Mouse (Mus musculus): ENCODE results near the gene Slc16a10. TPM values are rescaled to one million over a fixed set of nuclear protein-coding genes. Genes with fewer than 3 reads are reported as not detected.

Gene Slc16a10
- polyA plus RNA-seq, 1 experiment from 2014 or later = 48.2 TPM

GRCm38 (mm10) chr10:40034956-40035355 lies 107.1 kb downstream of the Slc16a10 start:
- Histone ChIP-seq H3K9ac (ENCODE audit: low read depth, low read length) (no peak overlapping the region), H3K9me3 (ENCODE audit: control insufficient read depth, low read length) (no peaks in the 10 kb centered on the region), H3K27ac (ENCODE audit: low read length) (no peak overlapping the region), H3K4me3 (ENCODE audit: low read length) (no peak overlapping the region), H3K4me2 (ENCODE audit: low read depth, low read length) (no peak overlapping the region), H3K27me3 (replicated peaks; ENCODE audit: control insufficient read depth, insufficient read depth, low read length) (no peaks in the 10 kb centered on the region), H3K36me3 (ENCODE audit: control insufficient read depth, insufficient read depth, low read length) (no peaks in the 10 kb centered on the region), H3K4me1 (ENCODE audit: control insufficient read depth, insufficient read depth, low read length) (no peaks in the 10 kb centered on the region)
- 93% methylated on average over 6 of the region's 6 CpGs for WGBS
- no peak for ATAC-seq

DNA sequence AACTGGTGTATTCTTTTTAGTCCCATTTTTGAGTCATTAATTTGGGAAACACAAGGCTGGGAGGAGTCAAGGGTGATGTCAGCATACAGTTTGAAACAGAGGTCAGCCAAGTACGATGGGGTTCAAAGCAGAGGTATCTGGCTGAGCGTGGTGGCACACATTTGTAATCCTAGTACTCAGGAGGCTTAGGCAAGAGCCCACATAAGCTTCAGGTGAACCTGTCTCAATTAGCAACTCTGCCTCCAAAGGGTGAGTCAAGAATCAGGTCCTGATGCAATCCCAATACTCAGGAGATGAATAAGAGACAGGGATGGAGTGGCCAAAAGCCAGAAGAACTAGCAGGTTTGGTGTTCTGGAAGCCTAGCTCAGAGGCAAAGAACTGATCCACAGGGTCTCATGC lies 109.2 kb downstream of the Slc16a10 start:
- WGBS = 80% methylated on average over 2 of the region's 2 CpGs
- no peak for ATAC-seq
- no peaks in the 10 kb centered on the region for H3K4me1 ChIP-seq (ENCODE audit: control insufficient read depth, insufficient read depth, low read length)
- H3K4me2 ChIP-seq (ENCODE audit: low read depth, low read length) = no peak overlapping the region
- H3K4me3 ChIP-seq (ENCODE audit: low read length) = no peak overlapping the region
- H3K27ac ChIP-seq (ENCODE audit: low read length) = no peak overlapping the region
- H3K36me3 ChIP-seq (ENCODE audit: control insufficient read depth, insufficient read depth, low read length) = no peaks in the 10 kb centered on the region
- no peak overlapping the region for H3K9ac ChIP-seq (ENCODE audit: low read depth, low read length)
- H3K27me3 ChIP-seq (replicated peaks; ENCODE audit: control insufficient read depth, insufficient read depth, low read length) = no peaks in the 10 kb centered on the region
- H3K9me3 ChIP-seq (ENCODE audit: control insufficient read depth, low read length) = no peaks in the 10 kb centered on the region

DNA sequence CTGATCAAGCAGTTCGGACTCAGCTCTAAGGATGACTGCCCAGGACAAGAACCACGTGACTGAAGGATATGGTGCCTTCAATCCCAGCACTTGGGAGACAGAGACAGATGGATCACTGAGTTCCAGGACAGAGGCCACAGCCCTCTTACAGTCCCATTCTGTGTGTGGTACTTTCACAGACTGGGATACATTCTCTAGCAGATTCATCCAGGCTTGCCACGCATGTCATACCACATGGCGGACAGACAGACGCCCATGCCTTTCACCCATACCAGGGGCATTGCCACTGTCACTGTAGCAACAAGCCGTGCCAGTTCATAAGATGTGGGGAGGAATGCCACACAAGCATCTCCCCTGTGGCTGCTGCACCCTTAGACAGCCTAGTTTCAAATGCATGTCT lies 111.3 kb downstream of the Slc16a10 start:
- no peaks in the 10 kb centered on the region for H3K36me3 ChIP-seq (ENCODE audit: control insufficient read depth, insufficient read depth, low read length)
- no peak overlapping the region for H3K4me2 ChIP-seq (ENCODE audit: low read depth, low read length)
- H3K9me3 ChIP-seq (ENCODE audit: control insufficient read depth, low read length) = no peaks in the 10 kb centered on the region
- H3K4me1 ChIP-seq (ENCODE audit: control insufficient read depth, insufficient read depth, low read length) = no peaks in the 10 kb centered on the region
- WGBS = 89% methylated on average over 6 of the region's 6 CpGs
- H3K27ac ChIP-seq (ENCODE audit: low read length) = no peak overlapping the region
- ATAC-seq = no peak
- H3K27me3 ChIP-seq (replicated peaks; ENCODE audit: control insufficient read depth, insufficient read depth, low read length) = no peaks in the 10 kb centered on the region
- H3K4me3 ChIP-seq (ENCODE audit: low read length) = no peak overlapping the region
- no peak overlapping the region for H3K9ac ChIP-seq (ENCODE audit: low read depth, low read length)

GRCm38 (mm10) chr10:40029610-40030009 lies 112.4 kb downstream of the Slc16a10 start:
- no peak overlapping the region for H3K4me3 ChIP-seq (ENCODE audit: low read length)
- H3K9me3 ChIP-seq (ENCODE audit: control insufficient read depth, low read length) = no peaks in the 10 kb centered on the region
- no peak overlapping the region for H3K9ac ChIP-seq (ENCODE audit: low read depth, low read length)
- H3K27me3 ChIP-seq (replicated peaks; ENCODE audit: control insufficient read depth, insufficient read depth, low read length) = no peaks in the 10 kb centered on the region
- H3K4me2 ChIP-seq (ENCODE audit: low read depth, low read length) = no peak overlapping the region
- H3K27ac ChIP-seq (ENCODE audit: low read length) = no peak overlapping the region
- 76% methylated on average over 2 of the region's 2 CpGs for WGBS
- peaks cover 4% of the 10 kb centered on the region for H3K4me1 ChIP-seq (ENCODE audit: control insufficient read depth, insufficient read depth, low read length)
- no peak for ATAC-seq
- no peaks in the 10 kb centered on the region for H3K36me3 ChIP-seq (ENCODE audit: control insufficient read depth, insufficient read depth, low read length)

GRCm38 (mm10) chr10:40028091-40028490 lies 114.0 kb downstream of the Slc16a10 start:
- H3K36me3 ChIP-seq (ENCODE audit: control insufficient read depth, insufficient read depth, low read length) = no peaks in the 10 kb centered on the region
- no peaks in the 10 kb centered on the region for H3K27me3 ChIP-seq (replicated peaks; ENCODE audit: control insufficient read depth, insufficient read depth, low read length)
- H3K9ac ChIP-seq (ENCODE audit: low read depth, low read length) = no peak overlapping the region
- H3K4me2 ChIP-seq (ENCODE audit: low read depth, low read length) = no peak overlapping the region
- H3K4me1 ChIP-seq (ENCODE audit: control insufficient read depth, insufficient read depth, low read length) = peaks cover 4% of the 10 kb centered on the region
- no peak for ATAC-seq
- no peak overlapping the region for H3K4me3 ChIP-seq (ENCODE audit: low read length)
- H3K27ac ChIP-seq (ENCODE audit: low read length) = no peak overlapping the region
- no peaks in the 10 kb centered on the region for H3K9me3 ChIP-seq (ENCODE audit: control insufficient read depth, low read length)
- WGBS = 81% methylated on average over 8 of the region's 8 CpGs

- Histone ChIP-seq H3K9me3 (ENCODE audit: control insufficient read depth, low read length) (no peaks in the 10 kb centered on the region), H3K4me2 (ENCODE audit: low read depth, low read length) (no peak overlapping the region), H3K27me3 (replicated peaks; ENCODE audit: control insufficient read depth, insufficient read depth, low read length) (no peaks in the 10 kb centered on the region), H3K27ac (ENCODE audit: low read length) (no peak overlapping the region), H3K4me3 (ENCODE audit: low read length) (no peak overlapping the region), H3K9ac (ENCODE audit: low read depth, low read length) (no peak overlapping the region), H3K4me1 (ENCODE audit: control insufficient read depth, insufficient read depth, low read length) (peaks cover 4% of the 10 kb centered on the region), H3K36me3 (ENCODE audit: control insufficient read depth, insufficient read depth, low read length) (no peaks in the 10 kb centered on the region)
- 92% methylated on average over 5 of the region's 5 CpGs for WGBS
- ATAC-seq = no peak
Observed at GRCm38 (mm10) chr10:40026546-40026945, 115.5 kb downstream of the Slc16a10 start.

DNA sequence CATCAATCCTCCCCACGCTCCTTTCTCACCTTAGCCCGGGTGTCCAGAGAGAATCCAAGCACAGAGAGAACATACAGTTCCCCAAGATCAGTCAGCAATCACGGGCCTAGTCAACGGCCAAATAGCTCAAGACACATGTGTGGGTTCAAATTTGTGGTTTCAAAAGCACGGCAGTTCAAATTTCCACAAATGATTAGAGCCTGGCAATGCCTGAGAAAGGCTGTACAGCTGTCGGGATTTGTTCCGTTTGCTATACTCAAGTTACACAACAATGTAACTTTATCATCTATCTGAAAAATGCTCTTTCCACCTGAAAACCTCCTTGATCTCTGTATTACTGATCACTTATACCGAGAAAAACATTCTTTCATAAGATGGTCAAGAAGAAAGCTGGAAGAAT lies 116.5 kb downstream of the Slc16a10 start:
- no peak; the same call in 1 of the 2 replicates for ATAC-seq
- WGBS = 56% methylated on average over 8 of the region's 8 CpGs
- Histone ChIP-seq H3K36me3 (ENCODE audit: control insufficient read depth, insufficient read depth, low read length) (no peaks in the 10 kb centered on the region), H3K9ac (ENCODE audit: low read depth, low read length) (peak overlapping the region; percentile 55; the same call in 1 of the 2 replicates), H3K9me3 (ENCODE audit: control insufficient read depth, low read length) (no peaks in the 10 kb centered on the region), H3K4me3 (ENCODE audit: low read length) (peak overlapping the region; percentile 74), H3K27me3 (replicated peaks; ENCODE audit: control insufficient read depth, insufficient read depth, low read length) (no peaks in the 10 kb centered on the region), H3K4me1 (ENCODE audit: control insufficient read depth, insufficient read depth, low read length) (peaks cover 4% of the 10 kb centered on the region), H3K27ac (ENCODE audit: low read length) (no peak overlapping the region), H3K4me2 (ENCODE audit: low read depth, low read length) (peak overlapping the region; percentile 97)

- peak; percentile 98 for ATAC-seq
- H3K4me3 ChIP-seq (ENCODE audit: low read length) = peak within 1 kb of the TSS; percentile 74
- 1% methylated on average over 46 of the region's 46 CpGs for WGBS
- H3K4me2 ChIP-seq (ENCODE audit: low read depth, low read length) = peak within 1 kb of the TSS; percentile 97
- H3K9me3 ChIP-seq (ENCODE audit: control insufficient read depth, low read length) = no peaks in the 10 kb centered on the region
- peaks cover 4% of the 10 kb centered on the region for H3K4me1 ChIP-seq (ENCODE audit: control insufficient read depth, insufficient read depth, low read length)
- H3K9ac ChIP-seq (ENCODE audit: low read depth, low read length) = peak within 1 kb of the TSS; percentile 80
- peak within 1 kb of the TSS; percentile 65 for H3K27ac ChIP-seq (ENCODE audit: low read length)
- H3K36me3 ChIP-seq (ENCODE audit: control insufficient read depth, insufficient read depth, low read length) = no peaks in the 10 kb centered on the region
- H3K27me3 ChIP-seq (replicated peaks; ENCODE audit: control insufficient read depth, insufficient read depth, low read length) = no peaks in the 10 kb centered on the region
Observed at GRCm38 (mm10) chr10:40024554-40025428, 117.3 kb downstream of the Slc16a10 start, which contains the start of gene Mfsd4b1. Gene Mfsd4b1 (minus strand): TSS chr10:40025268.

DNA sequence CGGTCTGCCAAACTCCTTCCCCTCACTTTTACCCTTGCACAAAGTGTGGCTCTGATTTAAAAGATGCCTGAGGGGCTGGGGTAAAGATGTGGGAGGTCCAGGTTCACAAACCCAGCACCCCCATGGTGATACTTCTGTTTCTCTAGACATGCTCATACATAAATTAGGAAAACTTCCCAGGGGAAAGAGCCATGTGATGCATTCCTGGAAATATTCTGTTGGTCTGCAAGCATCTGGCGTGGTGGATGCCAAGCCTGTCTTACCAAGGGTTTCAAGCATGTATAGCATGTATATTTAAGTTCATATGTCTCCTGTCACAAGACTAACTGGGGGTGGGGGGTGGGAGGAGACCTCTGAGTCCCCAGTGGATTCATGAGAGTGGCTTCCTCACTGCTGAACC lies 121.7 kb downstream of the Slc16a10 start:
- no peak for ATAC-seq
- peaks cover 2% of the 10 kb centered on the region for H3K4me1 ChIP-seq (ENCODE audit: control insufficient read depth, insufficient read depth, low read length)

More for the DNA sequence above, 121.7 kb downstream of the Slc16a10 start:
- H3K27me3 ChIP-seq (replicated peaks; ENCODE audit: control insufficient read depth, insufficient read depth, low read length) = no peaks in the 10 kb centered on the region
- H3K9ac ChIP-seq (ENCODE audit: low read depth, low read length) = no peak overlapping the region
- WGBS = 64% methylated on average over 2 of the region's 2 CpGs
- H3K9me3 ChIP-seq (ENCODE audit: control insufficient read depth, low read length) = no peaks in the 10 kb centered on the region
- no peak overlapping the region for H3K27ac ChIP-seq (ENCODE audit: low read length)
- no peak overlapping the region for H3K4me2 ChIP-seq (ENCODE audit: low read depth, low read length)
- no peak overlapping the region for H3K4me3 ChIP-seq (ENCODE audit: low read length)
- H3K36me3 ChIP-seq (ENCODE audit: control insufficient read depth, insufficient read depth, low read length) = no peaks in the 10 kb centered on the region
